Mouse (Mus musculus) forebrain, embryonic 16.5 days (tissue): ENCODE measurements at regions not wholly inside any gene's neighbourhood (a gene's known extent, or its start where the extent isn't known, plus 50 kb on each side); places are given as distances from the start of the nearest gene placed in this dataset.

ENCODE experiments used
- ATAC-seq: fragments of 200-750 bp; cut with Nextera tagmentation; 2 replicates; pipeline ENCODE4 v1.8.0; 2017; ENCODE audit warnings: mild to moderate bottlenecking, moderate library complexity
- H3K27ac ChIP-seq: fragments of 300-500 bp; sonication (generic); 2 replicates; pipeline ENCODE4 v1.5.1; 2014; ENCODE audit warnings: low read length, control low read depth
- H3K27me3 ChIP-seq: fragments of 300-500 bp; sonication (generic); replicated peaks from 2 replicates; pipeline ENCODE4 v1.6.1; 2014; ENCODE audit warnings: low read length; ENCODE audit not compliant: control insufficient read depth, insufficient read depth
- H3K36me3 ChIP-seq: fragments of 300-500 bp; sonication (generic); 2 replicates; pipeline ENCODE4 v1.6.1; 2014; ENCODE audit not compliant: control insufficient read depth, insufficient read depth
- H3K4me1 ChIP-seq: fragments of 300-500 bp; sonication (generic); replicated peaks from 2 replicates; pipeline ENCODE4 v1.6.1; 2014; ENCODE audit warnings: low read length; ENCODE audit not compliant: control insufficient read depth, insufficient read depth
- H3K4me2 ChIP-seq: fragments of 300-500 bp; sonication (generic); 2 replicates; pipeline ENCODE4 v1.6.1; 2014; ENCODE audit warnings: mild to moderate bottlenecking, low read length, control low read depth
- H3K4me3 ChIP-seq: fragments of 300-500 bp; sonication (generic); replicated peaks from 2 replicates; pipeline ENCODE4 v1.5.1; 2014; ENCODE audit warnings: mild to moderate bottlenecking, low read length, control low read depth
- H3K9ac ChIP-seq: fragments of 300-500 bp; sonication (generic); replicated peaks from 2 replicates; pipeline ENCODE4 v1.6.1; 2014; ENCODE audit warnings: low read depth, low read length, control low read depth
- H3K9me3 ChIP-seq: fragments of 300-500 bp; sonication (generic); 2 replicates; pipeline ENCODE4 v1.6.1; 2016; ENCODE audit warnings: low read length; ENCODE audit not compliant: control insufficient read depth
- WGBS: fragments of 180-500 bp; shearing (Covaris S2); extraction: QIAGEN DNeasy Blood & Tissue Kit; methylation state at CpG from one replicate; pipeline ENCODE4 v1.1.7; 2014; 5-methylcytosine and 5-hydroxymethylcytosine counted together

DNA sequence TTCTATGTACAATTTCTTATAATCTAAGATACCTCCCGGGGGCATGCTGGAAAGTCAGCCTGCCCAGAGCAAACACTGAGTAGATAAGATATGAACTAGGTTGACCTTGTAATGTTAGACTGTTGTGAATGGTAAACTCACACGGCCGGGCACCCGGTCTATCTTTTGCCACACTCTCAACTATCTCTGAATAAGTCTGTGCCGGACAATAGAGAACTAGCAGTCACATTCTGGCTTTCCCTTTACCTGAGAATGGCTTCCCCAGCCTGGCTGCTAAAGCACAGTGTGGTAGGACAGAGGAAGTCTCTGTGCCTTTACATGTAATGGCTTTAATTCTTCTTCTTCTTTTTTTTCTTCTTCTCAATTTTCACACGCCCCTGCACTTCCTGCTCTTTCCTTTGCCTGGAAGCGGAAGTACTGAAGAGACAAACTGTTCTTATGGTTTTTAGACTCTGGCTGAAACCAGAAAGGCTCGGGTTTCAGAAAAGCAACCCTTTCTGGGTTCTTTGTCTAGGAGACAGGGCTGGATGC lies 148.7 kb downstream of the Pten start:
- Histone ChIP-seq H3K4me2 (no peak overlapping the region), H3K9ac (no peak overlapping the region), H3K27ac (no peak overlapping the region), H3K36me3 (no peaks in the 10 kb centered on the region), H3K4me3 (no peak overlapping the region), H3K9me3 (no peaks in the 10 kb centered on the region), H3K27me3 (no peaks in the 10 kb centered on the region), H3K4me1 (no peaks in the 10 kb centered on the region)
- 74% methylated on average over 8 of the region's 8 CpGs for WGBS
- no peak for ATAC-seq

GRCm38 (mm10) chr19:32906820-32907219 lies 149.5 kb downstream of the Pten start:
- no peak overlapping the region for H3K4me2 ChIP-seq
- WGBS: 78% methylated on average over 5 of the region's 5 CpGs
- ATAC-seq: no peak

DNA sequence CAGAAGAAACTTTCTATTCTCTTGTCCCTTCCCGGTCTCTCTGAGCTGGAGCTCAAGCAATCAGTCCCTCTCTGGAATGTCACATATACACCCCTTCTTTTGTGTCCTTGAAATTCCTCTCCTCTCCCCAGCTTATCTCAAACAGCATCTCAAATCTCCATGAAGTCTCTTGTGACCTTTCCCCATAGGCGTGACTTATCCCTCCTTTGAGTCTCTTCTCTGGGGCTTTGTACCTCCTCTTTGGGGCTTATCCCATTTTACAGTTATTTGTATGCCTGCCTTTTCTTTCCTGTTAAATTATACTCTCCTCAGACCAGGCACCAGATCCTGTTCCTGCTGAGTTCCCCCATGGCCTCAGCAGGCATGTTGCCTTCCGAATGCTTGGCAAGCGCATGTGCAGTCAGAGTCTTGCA lies 152.8 kb downstream of the Pten start:
- Histone ChIP-seq H3K27ac (no peak overlapping the region), H3K9ac (no peak overlapping the region), H3K27me3 (no peaks in the 10 kb centered on the region), H3K9me3 (no peaks in the 10 kb centered on the region), H3K4me3 (no peak overlapping the region), H3K36me3 (no peaks in the 10 kb centered on the region), H3K4me2 (no peak overlapping the region), H3K4me1 (no peaks in the 10 kb centered on the region)
- no peak for ATAC-seq
- 40% methylated on average over 4 of the region's 4 CpGs for WGBS

More at GRCm38 (mm10) chr19:32906820-32907219, 149.5 kb downstream of the Pten start:
- Histone ChIP-seq H3K9ac (no peak overlapping the region), H3K4me3 (no peak overlapping the region), H3K27ac (no peak overlapping the region), H3K4me1 (no peaks in the 10 kb centered on the region), H3K9me3 (no peaks in the 10 kb centered on the region), H3K36me3 (no peaks in the 10 kb centered on the region), H3K27me3 (no peaks in the 10 kb centered on the region)

GRCm38 (mm10) chr19:32912323-32912722 lies 155.0 kb downstream of the Pten start:
- 89% methylated on average over 3 of the region's 3 CpGs for WGBS
- Histone ChIP-seq H3K27ac (no peak overlapping the region), H3K36me3 (no peaks in the 10 kb centered on the region), H3K4me2 (no peak overlapping the region), H3K9ac (no peak overlapping the region), H3K4me1 (no peaks in the 10 kb centered on the region), H3K4me3 (no peak overlapping the region), H3K9me3 (no peaks in the 10 kb centered on the region), H3K27me3 (no peaks in the 10 kb centered on the region)
- ATAC-seq: no peak

GRCm38 (mm10) chr19:32916507-32917280 lies 159.4 kb downstream of the Pten start:
- H3K4me1 ChIP-seq: no peaks in the 10 kb centered on the region
- no peaks in the 10 kb centered on the region for H3K27me3 ChIP-seq
- H3K9me3 ChIP-seq: no peaks in the 10 kb centered on the region
- no peak for ATAC-seq
- H3K27ac ChIP-seq: no peak overlapping the region
- H3K4me3 ChIP-seq: no peak overlapping the region
- H3K9ac ChIP-seq: no peak overlapping the region
- no peak overlapping the region for H3K4me2 ChIP-seq
- no peaks in the 10 kb centered on the region for H3K36me3 ChIP-seq
- WGBS: 94% methylated on average over 8 of the region's 8 CpGs

- Histone ChIP-seq H3K27ac (no peak overlapping the region), H3K4me2 (no peak overlapping the region), H3K4me1 (no peaks in the 10 kb centered on the region), H3K9ac (no peak overlapping the region), H3K4me3 (no peak overlapping the region), H3K36me3 (no peaks in the 10 kb centered on the region), H3K27me3 (no peaks in the 10 kb centered on the region), H3K9me3 (no peaks in the 10 kb centered on the region)
- ATAC-seq: no peak
- 76% methylated on average over 3 of the region's 3 CpGs for WGBS
Measured at GRCm38 (mm10) chr19:32921021-32921420, 163.7 kb downstream of the Pten start.

DNA sequence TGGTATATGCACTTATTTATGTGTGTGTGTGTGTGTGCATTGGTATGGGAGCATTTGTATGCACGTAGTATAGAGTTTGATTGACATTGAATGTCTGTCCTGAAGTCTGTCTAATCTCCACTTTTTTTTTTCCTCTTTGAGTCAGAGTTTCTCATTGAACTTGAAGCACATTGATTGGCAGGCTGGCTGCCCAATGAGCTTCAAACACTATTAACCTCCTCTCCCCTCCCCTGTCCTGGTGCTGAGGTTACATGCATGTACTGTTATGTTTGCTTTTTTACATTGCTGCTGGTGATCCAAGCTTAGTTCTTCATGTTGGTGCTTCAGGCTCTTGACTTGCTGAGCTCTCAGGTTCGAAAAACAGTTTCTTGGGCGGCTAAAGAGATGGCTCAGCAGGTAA lies 166.6 kb downstream of the Pten start:
- Histone ChIP-seq H3K4me2 (no peak overlapping the region), H3K27ac (no peak overlapping the region), H3K9ac (no peak overlapping the region), H3K36me3 (no peaks in the 10 kb centered on the region), H3K4me3 (no peak overlapping the region), H3K9me3 (no peaks in the 10 kb centered on the region), H3K27me3 (no peaks in the 10 kb centered on the region), H3K4me1 (no peaks in the 10 kb centered on the region)
- WGBS: 89% methylated on average over 3 of the region's 3 CpGs
- ATAC-seq: no peak

DNA sequence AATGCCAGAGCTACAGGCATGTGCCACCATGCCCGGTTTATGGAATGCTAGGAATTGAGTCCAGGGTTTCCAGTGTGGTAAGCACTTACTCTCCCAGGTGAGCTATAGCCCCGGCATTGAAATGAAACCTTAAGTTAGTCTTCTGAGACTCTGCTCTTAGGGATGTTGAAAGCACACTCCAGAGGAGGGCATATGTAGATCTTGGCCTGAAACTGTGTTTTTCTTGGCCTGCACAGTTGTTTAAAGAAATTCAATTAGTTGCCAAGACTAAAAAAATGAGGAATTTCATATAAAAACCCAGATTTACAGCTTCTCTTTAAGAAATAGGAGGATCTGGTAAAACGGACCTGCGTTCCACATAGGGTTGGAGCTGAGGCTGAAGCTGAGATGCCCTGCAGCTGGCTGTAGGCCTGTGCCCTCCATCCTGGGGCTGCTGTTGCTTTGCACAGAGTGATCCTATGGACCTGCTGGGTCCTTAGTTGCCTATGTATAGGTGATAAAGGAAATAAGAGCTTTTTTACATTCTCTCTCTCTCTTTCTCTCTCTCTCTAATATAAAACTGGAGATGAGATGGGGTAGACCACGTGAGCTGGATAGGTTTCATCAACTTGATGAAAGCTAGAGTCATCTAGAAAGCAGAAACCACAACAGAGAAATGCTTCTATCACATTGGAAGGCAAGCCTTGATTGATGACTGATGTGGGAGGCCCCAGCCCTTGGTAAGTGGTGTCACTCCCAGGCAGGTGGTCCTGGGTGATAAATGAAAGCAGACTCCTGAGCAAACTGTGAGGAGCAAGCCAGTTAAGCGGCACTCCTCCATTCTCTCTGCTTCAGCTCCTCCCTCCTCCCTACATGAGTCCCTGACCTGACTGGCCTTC lies 168.6 kb downstream of the Pten start:
- Histone ChIP-seq H3K27ac (no peak overlapping the region), H3K9ac (no peak overlapping the region), H3K9me3 (no peaks in the 10 kb centered on the region), H3K36me3 (no peaks in the 10 kb centered on the region), H3K4me1 (no peaks in the 10 kb centered on the region), H3K27me3 (no peaks in the 10 kb centered on the region), H3K4me2 (no peak overlapping the region), H3K4me3 (no peak overlapping the region)
- 79% methylated on average over 6 of the region's 6 CpGs for WGBS
- no peak for ATAC-seq

GRCm38 (mm10) chr19:32926571-32926970 lies 169.3 kb downstream of the Pten start:
- Histone ChIP-seq H3K27me3 (no peaks in the 10 kb centered on the region), H3K36me3 (no peaks in the 10 kb centered on the region), H3K9ac (no peak overlapping the region), H3K9me3 (no peaks in the 10 kb centered on the region), H3K4me3 (no peak overlapping the region), H3K27ac (no peak overlapping the region), H3K4me2 (no peak overlapping the region), H3K4me1 (no peaks in the 10 kb centered on the region)
- WGBS: 81% methylated on average over 4 of the region's 4 CpGs
- no peak for ATAC-seq
